Mouse (Mus musculus): ENCODE results near the gene Tmx4.

Tmx4 gene

DNA sequence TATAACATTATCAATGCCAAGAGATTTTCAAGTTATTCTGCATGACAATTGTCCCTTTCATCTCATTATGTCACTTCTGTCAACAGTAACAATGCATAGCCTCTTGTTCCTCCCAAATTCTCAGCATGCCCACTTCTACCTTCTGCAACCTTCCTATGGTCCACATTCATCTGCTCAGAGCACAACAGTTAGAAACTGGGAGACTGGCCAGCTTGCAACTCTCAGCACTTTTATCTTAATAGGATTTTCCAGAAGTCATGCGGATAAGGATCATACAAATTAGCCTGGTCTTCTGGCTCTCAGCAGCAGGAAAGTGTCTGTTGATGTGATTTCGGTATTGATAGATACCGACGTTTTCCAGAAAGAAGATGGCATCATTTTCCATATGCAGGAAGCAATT, 58.7 kb downstream of the Tmx4 start:
- DNase-seq (ENCODE audit: extremely low read depth, insufficient read length, low spot score): no peak

DNA sequence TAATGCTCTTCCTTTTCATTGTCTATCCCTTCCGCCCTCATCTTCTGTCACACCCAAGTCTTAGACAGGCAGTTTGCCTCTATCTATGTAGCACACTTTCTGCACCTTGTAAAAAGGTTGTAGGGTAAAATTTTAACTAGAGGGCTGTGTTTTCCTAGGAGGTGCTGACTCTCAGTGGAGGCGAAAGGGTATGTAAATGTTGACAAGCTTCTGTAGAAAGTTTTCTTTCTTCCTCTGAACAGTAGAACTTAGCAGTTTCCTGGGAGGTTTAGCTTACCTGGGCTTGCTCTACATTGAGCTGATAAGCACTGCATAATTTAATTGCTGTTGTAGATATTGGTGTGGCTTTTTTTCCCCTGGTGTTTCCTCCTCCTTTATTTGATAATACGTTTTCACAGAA, 84.5 kb downstream of the Tmx4 start:
- DNase-seq (ENCODE audit: extremely low read depth, insufficient read length, low spot score): no peak

DNA sequence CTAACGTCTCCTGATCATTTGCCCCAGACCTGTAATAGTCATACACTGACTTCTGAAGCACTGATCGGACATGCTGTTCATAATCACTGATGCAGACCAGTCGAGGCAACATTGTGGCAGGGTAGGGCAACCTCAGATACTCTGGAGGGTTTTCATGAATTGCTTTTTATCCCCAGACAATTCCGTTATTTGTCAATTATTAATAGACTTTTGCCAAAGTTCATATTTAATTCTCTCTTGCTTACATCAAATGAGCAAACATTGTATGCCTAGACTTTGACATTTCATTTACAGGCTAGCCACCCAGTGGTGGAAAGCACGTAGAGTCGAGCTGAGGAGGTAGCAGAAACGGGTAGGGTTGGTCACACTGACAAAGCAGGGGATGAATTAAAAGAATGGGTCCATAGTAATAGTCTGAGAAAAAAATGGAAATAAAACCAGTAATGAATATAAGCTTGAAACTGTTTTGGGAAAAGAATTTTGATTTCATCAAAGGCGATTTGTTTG, 89.7 kb downstream of the Tmx4 start, which contains the start of gene Hao1:
Gene Hao1, minus strand, starts transcription at position 148 of the 507 bp plus-strand sequence.
- no peak for DNase-seq (ENCODE audit: extremely low read depth, insufficient read length, low spot score)

DNA sequence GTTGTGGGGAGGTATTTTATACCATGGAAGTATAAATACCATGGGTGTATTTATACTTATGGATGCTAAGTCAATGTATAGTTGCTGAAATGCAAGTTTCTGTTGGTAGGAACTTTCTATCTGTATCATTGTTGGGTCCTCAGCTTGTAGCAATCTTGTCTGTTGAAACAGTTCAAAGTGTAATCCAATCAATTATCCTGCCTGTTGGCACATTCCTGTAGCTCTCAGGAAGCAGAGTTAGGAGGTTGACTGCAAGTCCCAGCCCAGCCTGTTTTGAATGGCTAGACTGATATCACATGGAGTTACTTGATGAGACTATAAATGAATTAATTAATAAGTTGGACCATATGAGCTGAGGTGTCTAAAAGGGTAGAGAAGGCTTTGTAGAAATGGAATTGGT, 91.6 kb downstream of the Tmx4 start:
- no peak for DNase-seq (ENCODE audit: extremely low read depth, insufficient read length, low spot score)

DNA sequence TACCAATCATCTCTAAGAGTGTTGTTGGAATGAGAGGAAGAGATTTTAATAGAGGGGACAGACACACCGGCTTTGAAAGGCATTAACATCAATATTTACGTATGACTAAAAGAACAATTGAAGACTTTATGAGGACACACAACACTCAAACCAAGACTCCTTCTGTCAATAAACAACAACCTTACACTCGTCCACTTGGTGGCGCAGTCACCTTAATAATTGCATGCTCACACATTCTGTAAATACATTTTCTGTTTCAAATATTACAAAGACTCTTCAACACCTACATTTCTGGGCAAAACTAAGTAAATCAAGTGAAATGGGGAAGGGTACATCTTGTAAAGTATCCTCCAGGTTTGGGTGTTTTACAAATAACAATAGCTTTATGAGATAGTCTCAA, 94.2 kb downstream of the Tmx4 start:
- no peak for DNase-seq (ENCODE audit: extremely low read depth, insufficient read length, low spot score)

DNA sequence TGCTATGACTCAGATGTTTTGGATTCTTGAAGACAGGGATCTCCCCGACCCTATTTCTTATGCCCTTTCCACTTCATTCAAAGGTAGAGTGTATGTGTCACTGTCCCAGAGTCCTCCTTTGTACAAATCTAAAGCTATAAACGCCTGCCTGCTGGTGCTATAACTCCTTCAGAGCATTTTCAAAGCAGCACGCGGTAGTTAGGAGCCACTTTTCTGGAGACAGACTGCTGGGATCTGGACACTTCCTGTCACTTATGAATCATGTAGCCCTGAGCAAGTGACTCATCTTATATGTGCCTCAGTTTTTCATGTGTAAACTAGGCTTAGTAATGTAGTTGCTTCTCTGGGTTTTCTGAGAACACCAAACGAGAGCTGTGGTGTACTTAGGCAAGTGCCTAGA, 98.8 kb downstream of the Tmx4 start:
- peak; percentile 65 for DNase-seq (ENCODE audit: extremely low read depth, insufficient read length, low spot score)

DNA sequence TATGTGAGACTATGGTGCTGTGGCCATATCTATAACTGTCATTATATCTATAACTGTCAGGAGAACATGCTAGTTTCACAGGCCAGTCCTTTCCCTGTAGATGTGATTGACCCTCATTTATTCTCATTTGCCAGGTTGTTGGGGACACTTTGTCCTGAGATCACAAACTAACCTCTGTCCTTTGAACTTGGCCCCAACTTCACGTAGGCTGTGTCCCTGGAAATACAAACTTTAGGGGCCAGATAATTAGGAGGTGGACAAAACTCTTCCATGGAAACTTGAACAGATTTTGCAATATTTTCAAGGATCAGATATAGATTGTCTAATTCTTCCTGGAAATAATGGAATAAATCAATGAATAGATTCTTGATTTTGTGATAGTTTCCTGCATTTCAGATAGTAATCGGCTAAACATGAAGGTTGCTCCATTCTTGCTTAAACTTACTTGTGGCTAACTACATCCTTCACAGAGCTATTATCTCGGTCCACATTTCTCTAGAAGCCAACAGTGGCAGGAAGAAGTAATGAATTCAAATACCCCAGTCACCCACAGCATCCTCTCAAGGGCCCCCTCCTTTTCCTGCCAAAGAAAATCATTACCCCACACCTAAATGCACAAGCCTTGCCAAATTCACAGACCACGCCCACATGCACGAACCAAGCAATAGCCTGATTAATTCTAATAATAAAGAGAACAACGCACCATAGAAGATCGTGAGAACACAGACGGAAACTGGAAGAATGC, 99.5 kb downstream of the Tmx4 start:
- no peak for DNase-seq (ENCODE audit: extremely low read depth, insufficient read length, low spot score)
